Mouse (Mus musculus): Measurements from ENCODE around the gene Frmd6. TPM values are rescaled to one million over a fixed set of nuclear protein-coding genes. Genes with fewer than 3 reads are reported as not detected.

Gene Frmd6
- total RNA-seq, 1 experiment from 2014 or later = 22.0 TPM

- ATAC-seq (replicated peaks in 1 of 2; ENCODE audit: insufficient read depth in 1 of 2, low FRiP score in 2 of 2, low TSS enrichment in 1 of 2, low read depth in 1 of 2, poor library complexity in 2 of 2, severe bottlenecking in 2 of 2) = no peak
These were observed 52.8 kb downstream of the Frmd6 start for GRCm38 (mm10) chr12:70877926-70878710.

DNA sequence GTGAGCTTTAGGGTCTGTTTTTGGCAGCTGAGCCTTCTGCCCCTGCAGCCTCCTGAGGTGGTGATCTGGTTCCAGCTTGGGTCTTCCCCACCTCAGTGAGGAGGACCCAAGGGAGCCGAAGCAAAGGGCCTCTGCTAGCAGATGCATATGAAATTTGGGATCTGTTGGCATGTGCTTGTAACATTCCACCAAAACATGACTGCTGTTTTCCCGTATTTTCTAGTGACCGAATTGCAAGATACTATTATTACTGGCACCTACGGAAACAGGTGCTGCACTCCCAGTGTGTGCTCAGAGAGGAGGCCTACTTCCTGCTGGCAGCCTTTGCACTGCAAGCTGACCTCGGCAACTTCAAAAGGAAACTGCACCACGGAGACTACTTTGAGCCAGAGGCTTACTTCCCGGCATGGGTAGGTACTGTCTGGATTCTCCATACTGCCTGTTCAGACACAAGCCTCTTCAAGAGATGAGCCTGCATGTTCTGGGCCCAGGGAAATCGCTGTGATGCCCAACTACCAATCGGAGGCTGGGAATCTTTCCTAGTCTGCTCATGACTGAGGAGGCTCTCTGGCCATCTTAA, 55.2 kb downstream of the Frmd6 start:
- no peak for ATAC-seq (replicated peaks in 1 of 2; ENCODE audit: insufficient read depth in 1 of 2, low FRiP score in 2 of 2, low TSS enrichment in 1 of 2, low read depth in 1 of 2, poor library complexity in 2 of 2, severe bottlenecking in 2 of 2)

- no peak for ATAC-seq (replicated peaks in 1 of 2; ENCODE audit: insufficient read depth in 1 of 2, low FRiP score in 2 of 2, low TSS enrichment in 1 of 2, low read depth in 1 of 2, poor library complexity in 2 of 2, severe bottlenecking in 2 of 2)
These were observed 56.0 kb downstream of the Frmd6 start for GRCm38 (mm10) chr12:70881340-70881739.

- ATAC-seq (replicated peaks in 1 of 2; ENCODE audit: insufficient read depth in 1 of 2, low FRiP score in 2 of 2, low TSS enrichment in 1 of 2, low read depth in 1 of 2, poor library complexity in 2 of 2, severe bottlenecking in 2 of 2) = peak; percentile 61 to 65
These were observed 56.5 kb downstream of the Frmd6 start for GRCm38 (mm10) chr12:70881854-70882253.

GRCm38 (mm10) chr12:70883141-70883540, 57.8 kb downstream of the Frmd6 start:
- ATAC-seq (replicated peaks in 1 of 2; ENCODE audit: insufficient read depth in 1 of 2, low FRiP score in 2 of 2, low TSS enrichment in 1 of 2, low read depth in 1 of 2, poor library complexity in 2 of 2, severe bottlenecking in 2 of 2) = no peak

GRCm38 (mm10) chr12:70884113-70884512, 58.8 kb downstream of the Frmd6 start:
- ATAC-seq (replicated peaks in 1 of 2; ENCODE audit: insufficient read depth in 1 of 2, low FRiP score in 2 of 2, low TSS enrichment in 1 of 2, low read depth in 1 of 2, poor library complexity in 2 of 2, severe bottlenecking in 2 of 2) = no peak

GRCm38 (mm10) chr12:70884973-70885372, 59.7 kb downstream of the Frmd6 start:
- no peak for ATAC-seq (replicated peaks in 1 of 2; ENCODE audit: insufficient read depth in 1 of 2, low FRiP score in 2 of 2, low TSS enrichment in 1 of 2, low read depth in 1 of 2, poor library complexity in 2 of 2, severe bottlenecking in 2 of 2)

DNA sequence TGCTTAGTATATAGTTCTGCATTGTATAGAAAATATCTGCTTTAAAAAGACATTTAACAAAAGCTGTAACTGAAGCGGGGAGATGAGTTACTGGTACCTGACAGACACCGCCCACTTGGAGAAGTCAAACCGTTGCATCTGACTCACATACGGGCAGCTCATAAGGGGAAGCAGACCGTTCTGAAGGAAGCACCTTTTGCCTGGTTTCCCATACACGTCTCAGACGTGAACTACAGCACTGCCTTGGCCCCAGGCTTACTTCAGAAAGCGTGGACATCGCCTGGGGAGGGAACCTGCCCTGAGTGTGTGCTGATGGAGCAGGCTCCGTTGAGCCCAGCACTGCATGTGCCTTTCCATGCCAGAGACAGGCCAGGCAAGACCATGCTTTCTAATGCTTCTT, 60.3 kb downstream of the Frmd6 start:
- peak; percentile 78 to 86 for ATAC-seq (replicated peaks in 1 of 2; ENCODE audit: insufficient read depth in 1 of 2, low FRiP score in 2 of 2, low TSS enrichment in 1 of 2, low read depth in 1 of 2, poor library complexity in 2 of 2, severe bottlenecking in 2 of 2)

DNA sequence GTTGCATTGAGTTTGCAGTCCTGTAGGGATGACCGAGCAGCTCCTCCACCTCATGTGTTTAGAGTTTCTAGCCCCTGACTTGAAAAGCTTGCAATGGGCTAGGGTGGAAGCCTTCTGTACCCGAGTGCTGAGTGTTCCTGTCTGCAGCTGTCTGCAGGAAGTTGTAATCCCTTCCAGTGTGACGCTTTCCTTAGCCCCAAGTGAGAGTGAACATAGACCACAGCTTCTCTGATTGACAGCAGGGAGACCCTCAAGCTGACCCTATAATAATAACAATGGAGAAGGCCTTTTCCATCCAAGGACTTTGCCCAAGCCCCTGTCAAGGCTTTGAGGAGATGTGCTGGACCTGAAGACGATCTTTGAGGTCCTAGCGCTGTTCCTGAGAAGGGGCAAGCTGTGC, 65.1 kb downstream of the Frmd6 start:
- no peak for ATAC-seq (replicated peaks in 1 of 2; ENCODE audit: insufficient read depth in 1 of 2, low FRiP score in 2 of 2, low TSS enrichment in 1 of 2, low read depth in 1 of 2, poor library complexity in 2 of 2, severe bottlenecking in 2 of 2)

GRCm38 (mm10) chr12:70890874-70891470, 65.7 kb downstream of the Frmd6 start:
- no peak for ATAC-seq (replicated peaks in 1 of 2; ENCODE audit: insufficient read depth in 1 of 2, low FRiP score in 2 of 2, low TSS enrichment in 1 of 2, low read depth in 1 of 2, poor library complexity in 2 of 2, severe bottlenecking in 2 of 2)

GRCm38 (mm10) chr12:70895275-70895674, 70.0 kb downstream of the Frmd6 start:
- no peak for ATAC-seq (replicated peaks in 1 of 2; ENCODE audit: insufficient read depth in 1 of 2, low FRiP score in 2 of 2, low TSS enrichment in 1 of 2, low read depth in 1 of 2, poor library complexity in 2 of 2, severe bottlenecking in 2 of 2)

DNA sequence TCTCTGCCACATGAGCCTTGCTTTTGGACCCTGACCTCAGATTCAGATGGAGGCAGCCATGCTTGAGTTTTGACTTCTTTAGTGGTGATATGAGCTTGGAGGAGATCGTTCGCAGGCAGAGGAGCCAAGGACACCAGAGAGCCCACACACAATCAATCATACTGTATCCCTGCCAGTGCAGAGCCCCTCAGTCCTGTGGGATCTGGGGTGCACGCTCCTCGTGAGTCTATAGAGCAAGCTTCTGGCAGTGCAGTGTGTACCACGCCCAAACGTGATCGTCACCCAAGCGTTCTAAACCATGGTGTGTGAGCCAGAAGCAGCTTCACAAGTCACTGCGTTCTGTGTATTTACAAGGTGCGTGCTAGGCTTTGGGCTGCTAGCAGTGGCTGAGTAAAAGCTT, 70.8 kb downstream of the Frmd6 start:
- ATAC-seq (replicated peaks in 1 of 2; ENCODE audit: insufficient read depth in 1 of 2, low FRiP score in 2 of 2, low TSS enrichment in 1 of 2, low read depth in 1 of 2, poor library complexity in 2 of 2, severe bottlenecking in 2 of 2) = no peak

DNA sequence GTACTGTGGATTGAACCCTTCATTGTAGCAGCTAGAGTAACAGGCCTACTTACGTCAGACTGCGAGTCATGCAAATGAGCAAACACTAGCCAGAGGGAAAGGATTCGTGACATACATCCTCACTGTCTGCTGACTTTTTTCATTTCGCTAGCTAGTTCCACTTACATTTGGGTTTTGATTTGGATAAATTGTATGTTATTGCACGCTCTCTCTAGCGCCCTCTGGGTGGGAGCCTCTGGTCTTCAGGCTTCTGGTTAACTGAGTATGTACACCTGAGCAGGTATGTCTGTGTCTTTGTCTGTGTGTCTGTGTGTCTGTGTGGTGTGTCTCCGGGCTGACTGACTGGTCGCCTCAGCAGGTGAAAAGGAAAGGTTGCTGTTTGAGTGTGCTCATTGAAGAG, 72.1 kb downstream of the Frmd6 start:
- no peak for ATAC-seq (replicated peaks in 1 of 2; ENCODE audit: insufficient read depth in 1 of 2, low FRiP score in 2 of 2, low TSS enrichment in 1 of 2, low read depth in 1 of 2, poor library complexity in 2 of 2, severe bottlenecking in 2 of 2)

DNA sequence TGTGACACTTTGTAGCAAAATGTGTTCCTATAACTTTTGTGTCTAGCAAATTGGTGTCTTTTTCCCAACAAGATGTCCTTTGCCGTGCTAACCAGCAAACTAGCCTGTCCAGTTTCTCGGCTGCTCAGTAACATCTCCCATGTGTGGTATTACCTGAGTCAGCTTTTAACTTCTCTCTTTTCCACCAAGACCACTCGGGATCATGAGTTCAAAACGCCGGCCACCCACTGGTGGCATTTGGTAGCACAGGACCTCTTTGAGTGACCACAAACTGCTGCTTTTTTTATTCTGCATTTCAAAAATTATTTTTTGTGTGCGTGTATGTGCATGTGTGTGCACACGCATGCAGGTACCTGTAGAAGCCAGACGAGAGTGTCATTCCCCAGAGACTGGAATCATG, 73.1 kb downstream of the Frmd6 start:
- no peak for ATAC-seq (replicated peaks in 1 of 2; ENCODE audit: insufficient read depth in 1 of 2, low FRiP score in 2 of 2, low TSS enrichment in 1 of 2, low read depth in 1 of 2, poor library complexity in 2 of 2, severe bottlenecking in 2 of 2)

- no peak for ATAC-seq (replicated peaks in 1 of 2; ENCODE audit: insufficient read depth in 1 of 2, low FRiP score in 2 of 2, low TSS enrichment in 1 of 2, low read depth in 1 of 2, poor library complexity in 2 of 2, severe bottlenecking in 2 of 2)
These were observed 79.2 kb downstream of the Frmd6 start for GRCm38 (mm10) chr12:70904471-70904870.

DNA sequence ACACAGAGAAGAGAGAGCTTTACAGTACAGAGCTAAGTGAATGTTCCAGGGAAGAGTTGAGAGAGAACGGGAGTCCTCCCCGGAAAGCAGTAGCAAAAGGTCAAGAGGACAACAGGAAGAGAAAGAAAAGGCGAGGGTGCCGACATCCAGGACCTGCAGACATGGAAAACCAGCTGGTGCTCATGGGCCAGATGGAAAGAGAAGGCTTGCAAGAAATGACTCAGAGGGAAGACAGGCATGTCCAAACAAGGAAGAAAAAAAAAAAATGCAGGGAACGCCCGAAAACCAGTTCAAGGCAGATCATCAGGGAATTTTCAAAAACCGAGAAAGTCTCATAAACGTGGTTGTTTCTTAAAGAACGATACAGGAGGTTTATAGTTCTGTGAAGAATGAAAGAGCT, 81.6 kb downstream of the Frmd6 start:
- ATAC-seq (replicated peaks in 1 of 2; ENCODE audit: insufficient read depth in 1 of 2, low FRiP score in 2 of 2, low TSS enrichment in 1 of 2, low read depth in 1 of 2, poor library complexity in 2 of 2, severe bottlenecking in 2 of 2) = no peak

DNA sequence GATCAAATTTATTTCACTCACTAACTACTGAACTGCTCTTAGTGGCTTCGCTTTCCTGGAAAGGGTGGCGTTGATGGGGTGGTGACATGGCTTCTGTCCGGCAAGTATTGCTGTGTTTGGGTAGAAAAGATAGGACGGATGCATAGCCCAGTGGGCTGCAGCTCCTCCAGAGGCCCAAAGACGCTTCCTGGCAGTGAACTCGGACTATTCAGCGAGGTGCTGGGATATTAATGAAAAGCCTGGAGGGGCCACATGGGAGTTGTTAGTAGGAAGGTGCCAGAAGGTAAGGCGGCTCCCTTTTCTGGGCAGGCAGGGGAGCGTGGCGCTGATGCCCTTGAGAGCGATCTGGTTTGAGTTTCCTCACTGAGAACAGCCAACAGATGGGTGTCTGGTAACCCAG, 82.3 kb downstream of the Frmd6 start:
- no peak for ATAC-seq (replicated peaks in 1 of 2; ENCODE audit: insufficient read depth in 1 of 2, low FRiP score in 2 of 2, low TSS enrichment in 1 of 2, low read depth in 1 of 2, poor library complexity in 2 of 2, severe bottlenecking in 2 of 2)

GRCm38 (mm10) chr12:70908076-70908475, 82.8 kb downstream of the Frmd6 start:
- no peak for ATAC-seq (replicated peaks in 1 of 2; ENCODE audit: insufficient read depth in 1 of 2, low FRiP score in 2 of 2, low TSS enrichment in 1 of 2, low read depth in 1 of 2, poor library complexity in 2 of 2, severe bottlenecking in 2 of 2)
